Mouse (Mus musculus) limb, embryonic 15.5 days (tissue): ENCODE measurements around the gene Cerk. TPM values are rescaled to one million over a fixed set of nuclear protein-coding genes. Genes with fewer than 3 reads are reported as not detected.
"Not testable (repeated sequence)": the region's sequence is repeated elsewhere in the genome, so short reads cannot be mapped to it uniquely, and the experiment has no call there.

Source experiments
- ATAC-seq: fragments of 200-750 bp; cut with Nextera tagmentation; 2 replicates; pipeline ENCODE4 v1.8.0; 2017; ENCODE audit warnings: low read depth, moderate TSS enrichment; ENCODE audit not compliant: insufficient number of reproducible peaks, low FRiP score, low TSS enrichment
- H3K27ac ChIP-seq: fragments of 300-500 bp; sonication (generic); 2 replicates; pipeline ENCODE4 v1.5.1; 2015; ENCODE audit warnings: moderate library complexity, mild to moderate bottlenecking, inconsistent platforms
- H3K27me3 ChIP-seq: fragments of 300-500 bp; sonication (generic); 2 replicates; pipeline ENCODE4 v1.6.1; 2015; ENCODE audit warnings: inconsistent platforms
- H3K36me3 ChIP-seq: fragments of 300-500 bp; sonication (generic); 2 replicates; pipeline ENCODE4 v1.6.1; 2015; ENCODE audit warnings: inconsistent platforms
- H3K4me1 ChIP-seq: fragments of 300-500 bp; sonication (generic); 2 replicates; pipeline ENCODE4 v1.6.1; 2015; ENCODE audit warnings: inconsistent platforms
- H3K4me2 ChIP-seq: fragments of 300-500 bp; sonication (generic); 2 replicates; pipeline ENCODE4 v1.6.1; 2015; ENCODE audit warnings: mild to moderate bottlenecking, inconsistent platforms
- H3K4me3 ChIP-seq: fragments of 300-500 bp; sonication (generic); 2 replicates; pipeline ENCODE4 v1.5.1; 2015; ENCODE audit warnings: mild to moderate bottlenecking, inconsistent platforms
- H3K9ac ChIP-seq: fragments of 300-500 bp; sonication (generic); 2 replicates; pipeline ENCODE4 v1.6.1; 2015; ENCODE audit warnings: inconsistent platforms
- H3K9me3 ChIP-seq: fragments of 300-500 bp; sonication (generic); 2 replicates; pipeline ENCODE4 v1.6.1; 2016; ENCODE audit warnings: inconsistent platforms
- WGBS: fragments of 180-500 bp; shearing (Covaris S2); methylation state at CpG from one replicate; pipeline ENCODE4 v1.1.7; 2015; 5-methylcytosine and 5-hydroxymethylcytosine counted together
- polyA plus RNA-seq: library from polyadenylated mRNA; unstranded; fragments of >200 nt; fragmentation: Nextera tagmentation; extraction: Ambion mirVana; gene quantifications from 2 replicates; pipeline ENCODE4 v1.2.1, GENCODE M21; 2015

Gene Cerk
- polyA plus RNA-seq, 1 experiment from 2014 or later = 17.7 TPM

GRCm38 (mm10) chr15:86167787-86168504 is 18.0 kb downstream of the Cerk start:
- Histone ChIP-seq H3K36me3 (peaks cover 9% of the 10 kb centered on the region; the same call in 1 of the 2 replicates), H3K4me1 (peaks cover 48% of the 10 kb centered on the region), H3K4me2 (no peak overlapping the region), H3K9ac (no peak overlapping the region), H3K27me3 (no peaks in the 10 kb centered on the region), H3K4me3 (no peak overlapping the region), H3K9me3 (no peaks in the 10 kb centered on the region), H3K27ac (no peak overlapping the region)
- ATAC-seq = no peak
- WGBS = 72% methylated on average over 10 of the region's 10 CpGs

GRCm38 (mm10) chr15:86167032-86167655 is 18.8 kb downstream of the Cerk start:
- Histone ChIP-seq H3K9ac (no peak overlapping the region), H3K4me3 (no peak overlapping the region), H3K27ac (no peak overlapping the region), H3K36me3 (peaks cover 13% of the 10 kb centered on the region; the same call in 1 of the 2 replicates), H3K27me3 (no peaks in the 10 kb centered on the region), H3K4me1 (peaks cover 42% of the 10 kb centered on the region), H3K4me2 (no peak overlapping the region), H3K9me3 (no peaks in the 10 kb centered on the region)
- ATAC-seq = no peak
- 71% methylated on average over 7 of the region's 7 CpGs for WGBS

- Histone ChIP-seq H3K4me3 (no peak overlapping the region), H3K27me3 (no peaks in the 10 kb centered on the region), H3K9me3 (no peaks in the 10 kb centered on the region), H3K27ac (no peak overlapping the region), H3K36me3 (peaks cover 23% of the 10 kb centered on the region), H3K4me1 (peaks cover 33% of the 10 kb centered on the region), H3K4me2 (no peak overlapping the region), H3K9ac (no peak overlapping the region)
- no peak for ATAC-seq
- WGBS = 89% methylated on average over 24 of the region's 24 CpGs
These were observed 19.9 kb downstream of the Cerk start for GRCm38 (mm10) chr15:86165811-86166590.

- peaks cover 23% of the 10 kb centered on the region for H3K36me3 ChIP-seq
- ATAC-seq = no peak
These were observed 21.1 kb downstream of the Cerk start for GRCm38 (mm10) chr15:86164718-86165345.

GRCm38 (mm10) chr15:86161800-86162199 is 24.1 kb downstream of the Cerk start:
- H3K36me3 ChIP-seq = peaks cover 26% of the 10 kb centered on the region
- H3K4me1 ChIP-seq, H3K9me3 ChIP-seq, H3K27ac ChIP-seq, H3K4me2 ChIP-seq, H3K27me3 ChIP-seq, H3K9ac ChIP-seq, H3K4me3 ChIP-seq, ATAC-seq: not testable (repeated sequence)
- 96% methylated on average over 3 of the region's 3 CpGs for WGBS

More at GRCm38 (mm10) chr15:86164718-86165345, 21.1 kb downstream of the Cerk start:
- no peaks in the 10 kb centered on the region for H3K9me3 ChIP-seq
- 71% methylated on average over 21 of the region's 21 CpGs for WGBS
- no peak overlapping the region for H3K4me2 ChIP-seq
- H3K4me1 ChIP-seq = peaks cover 28% of the 10 kb centered on the region
- H3K9ac ChIP-seq = no peak overlapping the region
- no peak overlapping the region; the same call in 1 of the 2 replicates for H3K27ac ChIP-seq
- no peak overlapping the region for H3K4me3 ChIP-seq
- no peaks in the 10 kb centered on the region for H3K27me3 ChIP-seq

GRCm38 (mm10) chr15:86160906-86161305 is 25.0 kb downstream of the Cerk start:
- no peaks in the 10 kb centered on the region for H3K9me3 ChIP-seq
- H3K4me2 ChIP-seq = no peak overlapping the region
- peaks cover 33% of the 10 kb centered on the region for H3K36me3 ChIP-seq
- no peak overlapping the region for H3K9ac ChIP-seq
- no peak for ATAC-seq
- H3K27me3 ChIP-seq = no peaks in the 10 kb centered on the region
- peaks cover 3% of the 10 kb centered on the region; the same call in 1 of the 2 replicates for H3K4me1 ChIP-seq
- no peak overlapping the region for H3K4me3 ChIP-seq
- WGBS = 84% methylated on average over 10 of the region's 10 CpGs
- no peak overlapping the region for H3K27ac ChIP-seq

GRCm38 (mm10) chr15:86159719-86160118 is 26.2 kb downstream of the Cerk start:
- WGBS = 87% methylated on average over 5 of the region's 5 CpGs
- no peak overlapping the region for H3K9ac ChIP-seq
- no peaks in the 10 kb centered on the region for H3K27me3 ChIP-seq
- H3K4me3 ChIP-seq = no peak overlapping the region
- H3K4me2 ChIP-seq = no peak overlapping the region
- no peak for ATAC-seq
- peaks cover 42% of the 10 kb centered on the region for H3K36me3 ChIP-seq
- H3K4me1 ChIP-seq = peaks cover under 1% of the 10 kb centered on the region; the same call in 1 of the 2 replicates
- no peak overlapping the region for H3K27ac ChIP-seq
- no peaks in the 10 kb centered on the region for H3K9me3 ChIP-seq

GRCm38 (mm10) chr15:86159093-86159492 is 26.8 kb downstream of the Cerk start:
- no peak overlapping the region for H3K4me3 ChIP-seq
- no peak overlapping the region for H3K4me2 ChIP-seq
- no peaks in the 10 kb centered on the region for H3K9me3 ChIP-seq
- H3K9ac ChIP-seq = no peak overlapping the region
- H3K36me3 ChIP-seq = peaks cover 47% of the 10 kb centered on the region
- WGBS = 78% methylated on average over 16 of the region's 16 CpGs
- no peak overlapping the region for H3K27ac ChIP-seq
- H3K27me3 ChIP-seq = no peaks in the 10 kb centered on the region
- no peaks in the 10 kb centered on the region for H3K4me1 ChIP-seq
- no peak for ATAC-seq

- no peaks in the 10 kb centered on the region for H3K27me3 ChIP-seq
- WGBS = 80% methylated on average over 5 of the region's 5 CpGs
- H3K27ac ChIP-seq = no peak overlapping the region
- H3K4me3 ChIP-seq = no peak overlapping the region
- H3K9me3 ChIP-seq = no peaks in the 10 kb centered on the region
- no peak overlapping the region for H3K4me2 ChIP-seq
- no peak overlapping the region for H3K9ac ChIP-seq
- peaks cover 47% of the 10 kb centered on the region for H3K36me3 ChIP-seq
- no peak for ATAC-seq
- no peaks in the 10 kb centered on the region for H3K4me1 ChIP-seq
These were observed 29.4 kb downstream of the Cerk start for GRCm38 (mm10) chr15:86156492-86156891.

GRCm38 (mm10) chr15:86153481-86153960 is 32.4 kb downstream of the Cerk start:
- Histone ChIP-seq H3K9me3 (no peaks in the 10 kb centered on the region), H3K36me3 (peaks cover 64% of the 10 kb centered on the region), H3K27me3 (no peaks in the 10 kb centered on the region), H3K27ac (no peak overlapping the region), H3K4me1 (no peaks in the 10 kb centered on the region), H3K4me3 (no peak overlapping the region), H3K9ac (no peak overlapping the region), H3K4me2 (no peak overlapping the region)
- WGBS = 89% methylated on average over 12 of the region's 12 CpGs
- no peak for ATAC-seq

- no peak overlapping the region for H3K9ac ChIP-seq
- peaks cover 76% of the 10 kb centered on the region for H3K36me3 ChIP-seq
- no peaks in the 10 kb centered on the region for H3K9me3 ChIP-seq
- no peak for ATAC-seq
- WGBS = 66% methylated on average over 4 of the region's 4 CpGs
- no peak overlapping the region for H3K4me3 ChIP-seq
- H3K27me3 ChIP-seq = no peaks in the 10 kb centered on the region
- H3K27ac ChIP-seq = no peak overlapping the region
- H3K4me1 ChIP-seq = no peaks in the 10 kb centered on the region
- H3K4me2 ChIP-seq = no peak overlapping the region
These were observed 35.3 kb downstream of the Cerk start for GRCm38 (mm10) chr15:86150593-86150992.
